Mouse (Mus musculus): ENCODE results near the gene Dvl1. TPM values are rescaled to one million over a fixed set of nuclear protein-coding genes. Genes with fewer than 3 reads are reported as not detected.

Dvl1 gene
- total RNA-seq, 2 experiments from 2014 or later = 85.4 to 86.9 TPM

DNA sequence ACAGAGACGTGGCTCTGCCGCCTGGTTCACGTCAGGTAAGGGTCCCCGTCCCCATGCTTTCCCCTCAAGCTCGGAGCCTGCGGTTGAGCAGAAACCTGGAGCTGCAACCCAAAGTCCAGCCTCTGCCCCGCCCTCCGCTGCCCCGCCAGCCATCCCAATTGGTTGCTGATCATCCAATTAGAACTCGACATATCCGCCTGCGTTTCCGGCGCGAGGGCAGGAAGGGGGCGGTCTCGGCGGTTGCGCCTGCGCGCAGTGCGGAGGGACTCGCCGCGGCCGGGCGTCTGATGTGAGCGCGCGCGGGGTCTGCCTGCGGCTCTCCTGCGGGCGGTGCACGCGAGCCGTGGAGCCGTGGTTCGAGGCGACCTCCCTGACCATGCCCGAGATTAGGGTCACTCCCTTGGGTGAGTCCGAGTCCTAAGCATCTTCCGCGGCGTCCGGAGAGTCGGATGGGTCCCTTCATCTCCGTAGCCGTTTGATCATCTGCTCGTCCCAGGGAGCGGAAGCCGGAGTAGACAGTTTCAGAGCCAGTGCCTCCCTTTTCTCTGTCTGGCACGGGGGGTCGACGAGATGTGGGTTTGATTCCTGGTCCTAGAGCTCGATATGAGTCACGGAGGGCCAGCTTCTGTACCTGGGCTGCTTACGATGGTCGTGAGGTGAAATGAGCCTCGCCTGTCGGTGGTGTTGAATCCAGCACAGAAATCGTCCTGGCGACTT lies 22.3 kb downstream of the Dvl1 start, which contains the start of the genes Cptp and Ints11:
Gene Cptp, minus strand, starts transcription at position 124 of the 717 bp plus-strand sequence.
Gene Ints11, plus strand, starts transcription at position 230 of the 717 bp plus-strand sequence.
- DNase-seq (ENCODE audit: low spot score in 2 of 2) = peak; percentile 96 to 97

DNA sequence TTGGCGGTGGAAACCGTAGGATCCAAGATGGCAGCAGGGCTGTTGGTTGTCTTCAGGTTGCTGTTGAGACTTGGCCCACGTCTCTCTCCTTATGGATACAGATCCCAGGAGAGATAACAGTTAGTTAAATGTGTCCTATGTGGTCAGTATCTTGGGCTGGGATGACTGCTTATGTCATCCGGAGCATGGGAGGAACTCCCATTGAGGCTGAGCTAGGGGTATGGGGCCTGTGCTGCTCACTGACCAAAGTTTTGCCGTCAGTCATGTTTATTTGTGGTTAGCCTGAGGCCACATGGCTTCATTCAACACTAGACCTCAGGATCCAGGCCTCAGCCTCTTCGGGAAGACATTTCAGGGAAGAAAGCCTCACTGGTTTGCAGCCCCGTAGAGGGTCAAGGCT lies 24.2 kb downstream of the Dvl1 start:
- no peak for DNase-seq (ENCODE audit: low spot score in 2 of 2)

DNA sequence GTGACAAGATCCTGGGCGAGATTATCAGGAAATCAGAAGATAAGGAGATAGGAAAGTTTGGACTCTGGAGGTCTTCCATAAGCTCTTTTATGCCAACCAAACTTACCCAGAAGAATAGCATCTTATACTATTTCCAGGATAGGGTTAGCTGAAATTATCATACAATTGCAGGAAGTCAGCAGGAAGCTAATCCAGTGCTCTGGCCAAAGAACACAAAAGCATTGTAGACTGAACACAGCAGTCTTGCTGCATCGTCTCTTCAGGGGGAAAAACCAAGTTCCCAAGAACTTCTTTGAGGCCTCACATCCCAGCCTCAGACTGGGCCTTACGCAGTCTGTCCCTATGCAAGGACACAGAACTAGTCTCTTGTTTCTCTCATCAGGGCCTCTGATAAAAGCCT lies 36.4 kb downstream of the Dvl1 start:
- DNase-seq (ENCODE audit: low spot score in 2 of 2) = no peak

DNA sequence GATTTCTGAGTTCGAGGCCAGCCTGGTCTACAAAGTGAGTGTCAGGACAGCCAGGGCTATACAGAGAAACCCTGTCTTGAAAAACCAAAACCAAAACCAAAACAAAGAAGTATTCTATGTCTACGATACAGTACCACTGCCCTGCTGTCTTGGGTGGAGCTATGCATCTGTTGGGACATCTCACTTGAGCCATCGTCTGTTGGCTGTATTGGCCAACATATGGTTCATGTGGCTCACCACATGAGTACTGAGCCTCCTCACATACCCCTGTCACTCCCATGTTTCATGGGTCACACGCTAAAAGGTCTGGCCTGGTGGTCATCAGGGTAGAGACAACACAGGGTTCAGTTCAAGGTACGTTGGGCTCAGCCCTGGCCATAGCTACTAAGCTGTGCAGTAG lies 39.1 kb downstream of the Dvl1 start:
- DNase-seq (ENCODE audit: low spot score in 2 of 2) = no peak

DNA sequence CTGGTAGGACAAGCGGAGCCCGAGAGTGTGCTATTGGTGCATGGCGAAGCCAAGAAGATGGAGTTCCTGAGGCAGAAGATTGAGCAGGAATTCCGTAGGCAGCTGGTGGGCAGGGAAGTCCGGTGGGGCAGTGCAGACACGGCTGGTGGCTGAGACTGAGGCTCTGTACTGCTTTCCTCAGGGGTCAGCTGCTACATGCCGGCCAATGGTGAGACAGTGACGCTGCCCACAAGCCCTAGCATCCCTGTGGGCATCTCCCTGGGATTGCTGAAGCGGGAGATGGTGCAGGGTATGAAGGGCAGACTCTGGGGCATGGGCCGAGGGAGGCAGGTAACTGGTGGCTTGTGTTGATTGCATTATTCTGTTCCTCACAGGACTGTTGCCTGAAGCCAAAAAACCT lies 40.5 kb downstream of the Dvl1 start:
- no peak for DNase-seq (ENCODE audit: low spot score in 2 of 2)

DNA sequence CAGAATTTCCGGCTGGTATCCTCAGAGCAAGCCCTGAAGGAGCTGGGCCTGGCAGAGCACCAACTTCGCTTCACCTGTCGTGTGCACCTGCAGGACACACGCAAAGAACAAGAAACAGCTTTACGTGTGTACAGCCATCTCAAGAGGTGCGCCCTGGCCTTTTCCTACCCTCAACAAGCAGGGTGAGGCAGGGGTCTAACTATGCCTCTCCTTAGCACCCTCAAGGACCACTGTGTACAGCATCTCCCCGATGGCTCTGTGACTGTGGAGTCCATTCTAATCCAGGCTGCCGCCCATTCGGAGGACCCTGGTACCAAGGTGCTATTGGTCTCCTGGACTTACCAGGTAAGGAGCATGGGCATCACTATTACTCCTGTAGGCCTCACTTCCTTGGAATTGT lies 41.0 kb downstream of the Dvl1 start:
- DNase-seq (ENCODE audit: low spot score in 2 of 2) = no peak

DNA sequence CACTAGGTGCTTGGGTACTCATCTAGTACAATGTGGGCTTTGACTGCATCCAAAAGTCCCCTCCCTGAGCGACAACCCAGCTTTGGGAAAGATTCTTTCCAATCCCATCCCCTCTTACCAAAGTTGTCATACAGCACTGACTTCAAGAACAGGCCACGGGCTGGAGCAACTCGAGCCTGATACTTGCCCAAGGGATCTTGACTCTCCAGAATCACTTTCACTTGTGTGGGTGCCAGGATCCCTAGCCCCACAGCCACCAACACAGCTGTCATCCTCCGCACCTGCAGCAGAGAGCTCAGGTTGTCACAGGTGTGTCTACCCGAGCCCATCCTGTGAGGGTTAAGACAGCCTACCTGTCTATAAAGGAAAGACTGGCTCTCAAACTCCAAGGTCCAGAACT lies 42.1 kb downstream of the Dvl1 start:
- DNase-seq (ENCODE audit: low spot score in 2 of 2) = no peak

DNA sequence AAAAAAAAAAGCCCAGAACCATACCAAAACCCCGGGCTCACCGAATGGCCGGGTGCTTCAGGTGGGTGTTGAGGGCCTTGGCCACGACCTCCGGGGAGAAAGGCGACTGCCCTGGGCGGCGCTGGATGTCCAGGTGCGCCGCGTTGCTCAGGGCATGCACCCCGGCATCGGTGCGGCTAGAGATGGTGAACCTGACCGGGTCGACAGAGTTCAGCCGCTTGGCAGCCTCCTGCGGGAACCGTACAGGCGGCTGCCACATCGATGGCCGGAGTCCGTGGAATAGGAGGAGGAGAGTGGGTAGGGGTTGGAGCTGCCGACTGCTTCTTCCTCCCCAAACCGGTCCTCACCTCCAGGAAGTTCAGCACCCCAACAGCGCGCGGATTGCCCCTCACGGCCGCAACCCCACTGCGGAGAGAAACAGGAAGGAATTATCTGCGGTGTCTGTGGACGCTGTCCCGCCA lies 43.8 kb downstream of the Dvl1 start:
- no peak for DNase-seq (ENCODE audit: low spot score in 2 of 2)

DNA sequence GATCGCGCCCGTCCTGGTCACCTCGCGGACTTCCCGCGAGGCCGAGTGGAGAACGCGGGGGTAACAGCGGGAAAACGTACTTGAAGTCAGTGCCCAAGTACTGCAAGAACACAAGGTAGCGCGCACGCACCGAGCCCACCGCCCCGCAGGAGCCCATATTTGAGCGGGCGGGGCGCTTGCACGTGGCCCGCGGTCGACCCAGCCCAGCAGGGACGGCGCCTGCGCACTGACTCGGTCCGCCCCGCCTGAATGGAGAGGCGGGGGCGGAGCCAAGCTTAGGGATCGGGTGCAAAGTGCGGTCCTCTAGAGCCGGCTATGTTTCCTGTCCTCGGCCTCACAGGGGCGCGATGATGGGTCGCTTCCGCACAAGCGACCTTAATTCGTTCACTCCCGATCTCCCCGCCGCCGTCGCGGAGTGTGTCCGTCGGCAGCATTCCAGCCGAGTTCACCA lies 44.4 kb downstream of the Dvl1 start, which contains the start of the genes Pusl1 and Acap3:
Gene Pusl1, minus strand, starts transcription at position 231 of the 451 bp plus-strand sequence.
Gene Acap3, plus strand, starts transcription at position 272 of the 451 bp plus-strand sequence.
- DNase-seq (ENCODE audit: low spot score in 2 of 2) = peak; percentile 93 to 98

DNA sequence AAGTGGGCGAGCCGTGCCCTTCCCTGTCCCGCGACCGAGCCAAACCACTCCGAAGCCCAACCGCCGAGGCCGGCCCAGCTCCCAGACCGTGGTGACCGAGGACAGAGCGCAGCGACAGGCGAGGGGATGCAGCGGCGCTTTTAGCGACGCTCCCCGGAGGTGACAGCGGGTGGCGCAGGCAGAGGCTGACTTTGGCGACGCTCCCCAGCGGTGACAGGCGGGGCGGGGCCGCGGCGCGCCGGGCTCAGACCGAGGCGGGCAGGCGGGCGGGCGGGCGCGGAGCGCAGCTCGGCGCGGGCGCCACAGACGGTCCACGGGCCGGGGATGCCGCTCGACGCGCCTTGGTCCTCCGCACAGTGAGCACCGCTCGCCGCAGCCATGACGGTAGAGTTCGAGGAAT lies 44.8 kb downstream of the Dvl1 start:
- peak; percentile 79 to 88 for DNase-seq (ENCODE audit: low spot score in 2 of 2)

DNA sequence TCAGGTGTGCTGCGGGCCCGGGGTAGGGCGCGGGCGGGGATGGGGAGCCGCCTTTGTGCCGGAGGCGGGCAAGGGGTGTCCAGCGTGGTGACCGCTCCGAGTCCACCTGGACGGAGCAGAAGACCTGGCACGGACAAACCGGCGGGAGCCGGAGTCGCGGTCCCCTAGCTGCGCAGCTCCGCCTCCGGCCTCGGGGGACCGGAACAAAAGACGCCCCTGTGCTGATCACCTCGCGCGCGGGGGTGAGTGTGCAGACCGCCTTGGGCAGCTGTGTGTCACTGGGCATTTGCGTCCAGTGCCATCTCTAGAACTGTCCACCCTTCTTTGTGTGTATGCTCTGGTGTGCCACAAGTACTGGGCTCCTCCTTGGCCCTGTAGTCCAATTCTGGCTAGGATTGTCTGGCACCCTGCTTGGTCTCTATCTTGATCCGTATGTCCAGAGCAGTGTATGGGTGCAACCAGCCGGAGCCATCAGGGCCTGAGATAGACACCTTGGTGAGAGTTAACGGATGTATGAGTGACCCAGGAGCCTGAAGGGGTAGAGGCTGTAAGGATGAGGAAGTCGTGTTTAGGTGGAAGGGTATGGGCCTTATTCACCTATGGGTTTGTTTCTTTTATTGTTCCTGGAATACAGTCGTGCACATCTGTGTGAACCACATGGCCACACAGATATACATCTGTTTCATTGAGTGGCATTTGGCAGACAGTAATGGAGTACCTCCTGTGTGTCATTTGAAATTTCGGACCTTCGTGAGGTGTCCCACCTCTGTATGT lies 45.4 kb downstream of the Dvl1 start:
- DNase-seq (ENCODE audit: low spot score in 2 of 2) = no peak

DNA sequence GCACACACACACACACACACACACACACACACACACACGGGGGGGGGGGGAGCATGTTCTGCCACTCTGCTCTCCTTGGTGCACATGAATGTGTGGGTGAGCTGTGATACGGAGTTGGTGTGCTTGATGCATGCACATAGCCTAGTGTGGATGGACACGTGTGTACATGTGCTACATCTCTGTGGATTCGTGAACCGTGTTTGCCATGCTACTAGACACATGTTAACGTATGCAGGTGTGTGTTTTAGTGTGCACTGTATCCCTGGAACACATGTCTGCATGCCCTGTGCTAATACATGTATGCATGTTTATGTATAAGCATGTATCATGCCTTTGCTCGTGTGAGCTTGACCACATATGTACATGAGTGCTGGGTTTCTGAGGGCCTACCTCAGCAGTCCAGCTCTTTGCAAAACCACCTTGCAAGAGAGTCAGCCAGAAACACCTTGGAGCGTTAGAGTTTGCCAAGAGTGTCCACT lies 46.0 kb downstream of the Dvl1 start:
- no peak for DNase-seq (ENCODE audit: low spot score in 2 of 2)

DNA sequence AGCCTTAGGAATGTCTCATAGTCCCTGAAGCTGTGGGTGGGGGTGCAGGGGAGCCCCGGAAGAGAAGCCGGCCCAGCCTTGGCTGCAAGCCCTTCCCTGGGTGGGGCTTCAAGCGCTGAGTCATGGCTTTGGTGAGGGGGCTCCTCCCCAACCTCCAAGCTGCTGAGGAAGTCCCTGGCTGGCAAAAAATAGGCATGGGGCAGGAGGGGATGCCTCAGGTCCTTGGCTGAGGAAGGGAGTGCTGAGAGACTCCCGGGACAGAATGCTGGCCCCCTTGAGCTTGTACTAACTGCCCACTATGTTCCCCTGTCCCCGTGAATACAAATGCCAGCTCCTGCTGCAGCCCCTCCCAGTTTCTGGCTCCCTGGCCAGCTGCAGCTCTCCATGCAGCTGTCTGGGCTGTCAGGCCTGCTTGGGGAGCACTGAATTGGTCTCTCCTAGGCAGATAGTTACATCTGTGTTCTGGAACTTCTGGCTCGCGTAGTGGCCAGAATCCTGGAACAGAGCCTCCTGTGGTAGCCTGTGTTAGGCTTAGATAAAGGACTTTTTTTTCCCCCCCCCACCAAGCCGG lies 47.2 kb downstream of the Dvl1 start:
- DNase-seq (ENCODE audit: low spot score in 2 of 2) = peak; percentile 77

DNA sequence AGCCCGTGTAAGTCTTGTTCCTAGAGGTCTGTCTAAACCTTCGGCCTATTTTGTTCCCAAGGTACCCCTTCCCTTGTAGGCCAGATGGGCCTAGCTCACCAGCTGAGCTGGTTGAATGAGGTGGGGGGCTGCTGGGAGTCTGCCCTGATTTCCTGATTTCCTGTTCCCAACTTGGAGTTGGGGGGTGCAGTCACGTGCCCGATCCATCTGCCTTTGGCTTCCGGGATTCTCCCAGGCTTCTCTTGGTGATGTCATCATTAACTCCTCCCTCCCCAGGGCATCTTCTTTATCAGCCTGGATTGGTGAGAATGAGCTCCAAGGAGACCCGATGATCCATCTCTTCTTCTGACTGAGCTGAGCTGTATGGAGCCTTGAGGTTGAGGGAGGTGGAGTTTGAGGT lies 48.0 kb downstream of the Dvl1 start:
- peak; percentile 68 to 85 for DNase-seq (ENCODE audit: low spot score in 2 of 2)

DNA sequence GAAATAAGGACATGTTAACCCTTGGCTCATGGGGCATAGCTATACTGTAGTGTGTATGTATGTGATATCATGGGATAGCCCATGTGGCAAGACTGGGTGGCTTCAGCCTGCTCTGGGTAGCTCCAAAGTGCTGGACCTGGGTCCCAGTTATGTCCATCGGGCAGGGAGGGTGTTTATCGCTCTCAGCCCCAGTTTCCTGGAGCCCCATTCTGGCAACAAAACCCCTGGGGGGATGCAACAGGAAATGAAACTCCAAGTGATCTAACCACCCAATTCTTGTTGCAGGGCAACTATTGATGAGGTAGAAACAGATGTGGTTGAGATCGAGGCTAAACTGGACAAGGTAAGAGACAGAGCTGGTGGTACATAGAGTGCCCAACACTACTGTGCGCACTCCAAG lies 48.6 kb downstream of the Dvl1 start:
- DNase-seq (ENCODE audit: low spot score in 2 of 2) = no peak

DNA sequence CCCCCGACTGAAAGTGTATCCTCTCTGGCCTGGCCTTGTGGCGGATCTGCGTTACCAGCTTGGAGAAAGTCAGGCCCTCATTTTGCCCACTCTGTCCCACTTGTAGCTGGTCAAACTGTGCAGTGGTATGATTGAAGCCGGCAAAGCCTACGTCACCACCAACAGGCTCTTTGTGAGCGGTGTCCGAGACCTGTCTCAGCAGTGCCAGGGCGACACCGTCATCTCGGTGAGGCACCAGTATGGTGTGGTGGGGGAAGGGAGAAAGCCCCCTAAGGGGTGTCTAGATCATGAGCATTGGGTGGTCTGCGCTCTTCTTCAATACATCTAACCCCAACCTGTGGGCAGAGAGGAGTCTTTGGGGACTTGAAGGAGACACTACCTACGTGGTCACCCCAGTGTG lies 49.3 kb downstream of the Dvl1 start:
- DNase-seq (ENCODE audit: low spot score in 2 of 2) = no peak

DNA sequence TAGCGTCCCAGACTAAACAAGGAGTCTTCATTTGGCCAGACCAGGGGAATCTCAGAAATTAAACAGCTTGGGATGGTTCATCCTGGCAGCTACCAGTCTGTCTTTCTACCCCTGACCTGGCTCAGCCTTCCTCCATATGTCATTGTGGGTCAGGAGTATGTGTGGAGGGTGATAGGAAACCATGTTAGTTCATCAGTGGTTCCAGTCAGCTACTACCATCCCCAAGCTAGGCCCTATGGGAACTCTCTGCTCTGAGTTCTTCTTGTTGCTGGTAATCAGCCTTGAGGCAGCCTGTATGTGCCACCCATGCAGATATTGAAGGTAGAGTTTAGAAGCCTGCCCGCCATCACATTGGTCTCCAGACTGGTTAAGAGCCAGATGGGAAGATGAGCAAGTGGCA lies 51.1 kb downstream of the Dvl1 start:
- no peak for DNase-seq (ENCODE audit: low spot score in 2 of 2)

DNA sequence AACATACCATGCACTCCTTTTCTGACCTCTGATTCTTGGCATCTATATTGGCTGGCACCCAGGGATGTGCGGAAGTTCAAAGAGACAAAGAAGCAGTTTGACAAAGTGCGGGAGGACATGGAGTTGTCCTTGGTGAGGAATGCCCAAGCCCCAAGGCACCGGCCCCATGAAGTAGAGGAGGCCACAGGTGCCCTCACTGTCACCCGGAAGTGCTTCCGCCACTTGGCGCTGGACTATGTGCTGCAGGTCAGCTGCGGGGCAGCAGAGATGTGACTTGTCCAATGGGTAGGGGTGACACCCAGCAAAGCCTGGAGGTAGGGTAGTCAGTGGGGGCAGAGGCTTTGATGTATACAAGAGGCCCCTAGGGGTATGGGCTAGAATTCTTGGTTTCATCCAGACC lies 52.2 kb downstream of the Dvl1 start:
- DNase-seq (ENCODE audit: low spot score in 2 of 2) = no peak

DNA sequence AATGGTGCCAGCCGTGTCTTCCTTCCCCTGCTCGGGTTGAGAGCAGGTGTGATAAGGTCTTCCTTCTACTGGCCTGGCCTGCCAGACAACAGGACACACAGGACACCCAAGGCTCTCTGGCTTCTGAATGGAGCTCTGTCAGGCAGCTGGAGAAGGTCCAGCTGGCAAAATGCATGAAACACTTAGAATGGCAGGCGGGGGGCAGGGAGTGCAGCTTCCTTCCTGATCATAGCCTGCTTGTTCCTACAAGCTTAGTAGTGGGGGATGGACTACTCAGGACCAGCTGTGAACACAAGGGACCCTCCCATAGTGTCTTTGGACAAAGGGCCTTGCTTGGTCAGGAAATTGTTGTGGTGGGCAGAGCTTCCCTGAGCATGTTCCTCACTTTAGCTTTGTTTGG lies 54.0 kb downstream of the Dvl1 start:
- peak in 1 of 2 experiments; percentile 60 for DNase-seq (ENCODE audit: low spot score in 2 of 2)

DNA sequence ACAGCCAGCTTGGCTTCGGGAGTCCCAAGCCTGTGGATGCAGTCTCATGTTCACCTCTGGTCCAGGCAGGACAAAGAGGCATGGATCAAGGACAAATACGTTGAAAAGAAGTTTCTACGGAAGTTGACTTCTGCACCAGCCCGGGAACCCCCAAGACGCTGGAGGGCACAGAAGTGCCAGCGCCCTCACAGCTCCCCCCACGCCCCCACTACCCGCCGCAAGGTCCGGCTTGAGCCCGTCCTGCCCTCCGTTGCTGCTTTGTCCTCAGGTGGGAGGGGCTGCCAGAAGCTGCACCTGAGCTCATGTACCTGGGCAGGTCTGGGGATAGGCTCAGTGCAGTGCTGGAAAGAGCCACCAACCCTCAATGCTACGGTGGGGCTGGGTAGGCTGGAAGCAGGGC lies 56.0 kb downstream of the Dvl1 start:
- DNase-seq (ENCODE audit: low spot score in 2 of 2) = no peak

DNA sequence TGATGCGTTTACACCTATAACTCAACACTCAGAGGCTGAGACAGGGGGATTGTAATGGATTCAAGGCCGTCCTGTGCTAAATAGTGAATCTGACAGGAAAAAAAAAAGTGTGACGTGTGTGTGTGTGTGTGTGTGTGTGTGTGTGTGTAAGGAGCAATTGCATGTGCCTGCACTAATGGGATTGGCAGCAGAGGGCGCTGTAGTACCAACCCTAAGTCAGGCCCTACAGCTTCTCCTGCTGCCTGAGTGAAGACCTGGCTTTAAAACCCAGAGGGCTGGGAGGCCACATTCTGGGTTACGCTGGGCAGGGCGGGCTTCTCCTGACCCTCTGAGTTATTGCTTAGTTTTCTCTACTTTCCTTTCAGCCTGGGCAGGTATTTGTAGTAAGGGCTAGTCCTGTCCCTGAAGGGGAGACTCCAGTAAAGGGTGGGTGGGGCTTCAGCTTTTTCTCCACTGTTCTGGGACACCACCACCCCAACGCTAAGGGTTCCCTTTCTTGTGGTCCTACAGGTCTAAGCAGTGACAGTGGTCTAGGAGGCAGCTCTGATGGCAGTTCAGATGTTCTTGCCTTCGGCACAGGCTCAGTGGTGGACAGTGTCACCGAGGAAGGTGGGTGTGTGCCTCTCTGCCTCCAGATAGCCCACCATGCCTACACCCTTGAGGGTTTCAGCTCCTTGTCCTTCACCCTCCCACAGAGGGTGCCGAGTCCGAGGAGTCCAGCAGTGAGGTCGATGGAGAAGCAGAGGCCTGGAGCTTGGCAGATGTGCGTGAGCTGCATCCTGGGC lies 57.3 kb downstream of the Dvl1 start:
- peak in 1 of 2 experiments; percentile 22 for DNase-seq (ENCODE audit: low spot score in 2 of 2)

Measured in layer of hippocampus, adult 18-20 months (tissue).